Mouse (Mus musculus): ENCODE results near the gene Hecw2.

The Hecw2 gene

DNA sequence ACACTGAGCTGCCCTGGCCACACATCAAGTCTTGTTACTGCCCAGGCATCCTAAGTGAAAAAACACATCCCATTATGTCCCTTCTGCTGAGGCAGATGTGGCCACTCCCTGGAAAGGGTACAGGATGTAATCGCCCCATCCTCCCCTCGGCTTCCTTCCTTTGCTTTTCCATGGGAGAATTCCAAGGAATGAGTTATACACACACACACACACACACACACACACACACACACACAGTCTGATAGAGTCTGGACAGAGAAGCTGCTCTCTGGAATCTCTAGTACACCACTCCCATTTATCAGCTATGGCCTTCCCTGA, 216.5 kb downstream of the Hecw2 start:
- DNase-seq (ENCODE audit: low spot score) = peak; percentile 4

DNA sequence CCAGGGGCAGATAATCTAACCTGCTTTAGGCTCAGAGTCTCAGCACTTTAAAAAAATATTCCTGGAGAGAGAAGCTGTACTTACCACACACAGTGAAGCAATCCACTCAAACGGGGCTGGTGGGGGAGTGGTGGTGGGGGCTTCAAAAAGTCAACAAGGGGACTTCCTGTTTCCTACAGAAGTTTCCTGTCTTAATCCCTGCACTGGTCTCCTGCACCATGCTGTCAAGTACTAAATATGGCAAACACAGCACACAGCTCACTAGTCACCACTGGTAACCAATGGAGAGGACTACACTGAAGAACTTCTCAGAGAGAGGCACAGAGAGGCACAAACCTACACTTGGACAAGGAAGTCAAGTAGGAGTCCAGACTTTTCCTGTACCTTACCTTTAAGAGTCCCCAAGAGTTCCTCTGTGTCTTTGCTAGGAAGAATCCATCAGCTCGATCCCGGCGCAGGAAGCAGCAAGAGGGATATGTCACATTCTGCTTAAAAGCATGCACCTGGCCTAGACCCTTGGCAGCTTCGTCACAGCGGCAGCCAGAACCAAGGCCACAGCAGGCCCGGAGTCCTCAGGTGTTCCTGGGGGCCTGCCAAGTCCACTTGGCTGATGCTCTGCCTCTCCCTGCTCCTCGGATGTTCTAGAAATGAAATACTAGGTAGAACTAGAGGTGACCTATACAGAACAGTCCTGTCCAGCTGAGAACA, 217.0 kb downstream of the Hecw2 start:
- peak; percentile 16 for DNase-seq (ENCODE audit: low spot score)

DNA sequence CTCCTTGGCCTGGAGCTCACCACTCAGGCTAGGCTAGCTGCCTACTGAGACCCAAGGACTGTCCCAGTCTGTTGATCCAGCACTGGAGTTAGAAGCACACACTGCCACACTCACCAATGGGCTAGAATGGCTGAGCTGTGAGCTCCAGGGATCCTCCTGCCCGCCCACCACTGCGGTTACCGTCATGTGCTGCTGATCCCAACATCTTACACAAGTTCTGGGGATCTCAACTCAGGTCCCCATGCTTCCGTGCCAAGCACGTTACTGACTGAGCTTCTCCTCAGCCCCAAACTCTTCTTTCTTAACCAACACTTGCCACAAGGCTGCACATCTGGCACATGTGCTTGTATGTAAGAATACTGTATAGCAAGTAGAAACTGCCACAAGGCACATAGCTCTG, 218.2 kb downstream of the Hecw2 start:
- DNase-seq (ENCODE audit: low spot score) = no peak

DNA sequence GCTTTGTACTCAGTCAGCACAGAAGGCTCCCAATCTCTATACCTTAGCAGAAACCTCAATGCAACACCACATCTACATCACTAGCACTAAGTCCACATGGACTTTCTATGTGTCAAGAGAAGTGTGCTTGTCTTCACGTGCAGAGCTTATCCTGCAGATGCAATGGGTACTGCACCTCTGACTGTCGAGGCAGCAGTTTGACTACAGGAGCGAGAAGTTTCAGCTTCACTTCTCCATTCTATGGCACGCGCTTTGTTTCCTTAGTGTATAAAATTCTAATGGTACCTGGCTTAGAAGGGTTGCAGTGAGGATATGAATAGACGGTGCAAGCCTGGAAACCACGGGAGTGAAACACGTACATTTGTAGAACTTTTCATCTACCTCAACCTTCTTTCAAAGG, 218.9 kb downstream of the Hecw2 start:
- DNase-seq (ENCODE audit: low spot score) = no peak

DNA sequence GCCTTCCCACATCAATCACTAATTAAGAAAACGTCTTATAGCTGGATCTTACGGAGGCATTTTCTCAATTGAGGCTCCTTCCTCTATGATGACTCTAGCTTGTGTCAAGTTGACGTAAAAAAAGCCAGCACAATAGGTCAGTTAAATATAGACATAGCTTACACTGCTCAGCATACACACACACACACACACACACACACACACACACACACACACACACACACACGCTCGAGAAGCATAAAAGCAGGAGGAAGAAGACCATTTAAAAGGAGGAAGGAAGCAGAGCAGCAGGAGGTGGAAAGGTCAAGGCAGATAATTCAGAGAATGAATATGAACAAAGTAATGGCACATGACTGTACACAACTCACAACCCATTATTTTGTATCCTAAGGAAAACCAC, 220.0 kb downstream of the Hecw2 start:
- DNase-seq (ENCODE audit: low spot score) = no peak

DNA sequence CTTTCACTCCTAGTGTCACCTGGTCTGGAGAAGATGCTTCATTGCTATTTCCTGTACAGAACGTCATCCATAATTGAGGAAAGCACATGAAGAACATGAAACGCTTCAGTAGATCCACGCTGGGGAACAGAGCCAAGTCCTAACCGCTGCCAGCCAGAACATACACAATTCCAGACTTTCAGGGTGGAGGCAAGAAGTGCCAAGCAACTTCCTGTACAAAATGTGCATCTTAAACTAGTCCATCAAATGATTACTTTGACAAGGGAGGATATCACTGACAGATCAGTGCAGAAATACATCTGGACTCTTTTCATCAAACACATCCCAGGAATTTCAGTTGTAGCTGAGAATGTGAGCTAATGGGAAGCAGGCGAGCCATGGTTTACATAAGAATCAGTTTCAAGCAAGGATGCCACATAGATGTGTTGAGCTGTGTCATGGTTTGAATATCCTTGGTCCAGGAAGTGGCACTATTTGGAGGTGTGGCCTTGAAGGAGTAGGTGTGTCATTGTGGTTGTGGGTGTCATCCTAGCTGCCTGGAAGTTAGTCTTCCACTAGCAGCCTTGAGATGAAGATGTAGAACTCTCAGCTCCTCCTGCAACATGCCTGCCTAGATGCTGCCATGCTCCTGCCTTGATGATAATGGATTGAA, 224.5 kb downstream of the Hecw2 start:
- DNase-seq (ENCODE audit: low spot score) = no peak

DNA sequence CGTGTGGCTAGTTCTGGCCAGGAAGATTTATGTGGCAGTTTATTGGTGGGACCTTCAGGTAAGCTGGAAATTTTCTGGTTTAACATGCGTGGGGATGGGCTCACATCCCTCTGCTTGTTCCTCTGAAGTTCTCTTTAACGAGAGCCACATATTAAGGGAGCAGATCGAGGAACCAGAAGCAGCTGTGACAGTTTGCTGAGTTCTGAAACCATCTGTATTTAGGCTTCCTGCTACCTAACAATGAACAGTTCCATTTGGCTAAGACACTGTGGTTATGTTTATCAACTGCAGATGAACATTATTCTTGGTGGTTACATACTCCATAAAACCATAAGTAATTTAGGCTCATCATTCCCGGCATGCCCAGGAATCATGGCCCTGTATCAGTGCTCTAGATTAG, 242.6 kb downstream of the Hecw2 start:
- DNase-seq (ENCODE audit: low spot score) = no peak

DNA sequence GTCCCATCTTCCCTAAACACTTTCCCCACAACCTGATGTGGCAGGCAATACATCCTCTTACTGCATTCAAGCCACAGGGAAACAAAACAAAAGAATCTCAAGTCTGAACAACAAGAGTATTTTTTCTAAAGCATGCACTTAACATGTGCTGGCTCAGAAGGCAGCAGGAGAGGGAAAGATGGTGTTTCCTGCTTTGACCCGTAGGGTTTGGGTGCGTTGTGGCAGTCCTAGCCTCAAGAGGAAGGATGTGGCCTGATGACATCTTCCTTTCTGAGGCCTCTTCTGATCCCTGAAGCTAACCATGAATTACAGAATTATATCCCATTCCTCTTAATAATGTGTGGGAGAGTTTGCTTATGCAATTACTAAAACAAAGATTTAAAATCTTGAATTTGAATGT, 249.2 kb downstream of the Hecw2 start:
- DNase-seq (ENCODE audit: low spot score) = no peak

DNA sequence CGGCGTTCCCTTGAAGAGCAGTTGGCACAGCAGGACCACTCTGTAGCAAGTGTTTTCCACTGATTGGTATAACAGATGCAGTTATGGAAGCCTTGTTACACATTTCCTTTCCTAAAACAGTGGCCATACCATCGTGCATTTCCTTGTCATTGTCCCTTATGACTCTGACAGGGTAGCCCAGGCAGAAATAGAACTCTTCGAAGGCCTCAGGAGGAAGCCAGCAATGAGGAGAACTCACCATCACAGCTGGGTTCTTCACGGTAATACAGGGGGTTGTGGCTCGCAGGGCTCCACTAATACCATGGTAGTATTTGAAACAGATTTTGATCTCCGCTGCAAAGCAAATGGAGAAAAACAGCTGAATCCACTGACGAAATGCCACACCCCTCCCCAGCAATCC, 252.5 kb downstream of the Hecw2 start:
- no peak for DNase-seq (ENCODE audit: low spot score)

DNA sequence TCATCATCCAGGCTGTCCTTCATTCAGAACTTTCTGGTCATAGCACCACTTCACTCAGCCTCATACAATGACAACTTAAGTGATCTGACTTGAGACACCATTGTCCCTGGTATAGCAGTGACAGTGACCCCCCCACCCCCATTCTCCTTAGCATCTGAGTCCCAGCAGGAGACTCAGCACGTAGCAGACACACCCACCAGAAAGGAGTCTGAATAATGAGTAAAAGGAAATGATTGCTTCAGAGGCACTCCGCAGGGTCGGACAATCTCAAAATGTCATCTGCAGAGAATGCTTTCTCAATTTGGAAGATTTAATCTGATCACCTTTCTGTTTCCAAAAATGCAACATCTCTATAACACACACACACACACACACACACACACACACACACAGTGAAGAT, 253.4 kb downstream of the Hecw2 start:
- DNase-seq (ENCODE audit: low spot score) = no peak

DNA sequence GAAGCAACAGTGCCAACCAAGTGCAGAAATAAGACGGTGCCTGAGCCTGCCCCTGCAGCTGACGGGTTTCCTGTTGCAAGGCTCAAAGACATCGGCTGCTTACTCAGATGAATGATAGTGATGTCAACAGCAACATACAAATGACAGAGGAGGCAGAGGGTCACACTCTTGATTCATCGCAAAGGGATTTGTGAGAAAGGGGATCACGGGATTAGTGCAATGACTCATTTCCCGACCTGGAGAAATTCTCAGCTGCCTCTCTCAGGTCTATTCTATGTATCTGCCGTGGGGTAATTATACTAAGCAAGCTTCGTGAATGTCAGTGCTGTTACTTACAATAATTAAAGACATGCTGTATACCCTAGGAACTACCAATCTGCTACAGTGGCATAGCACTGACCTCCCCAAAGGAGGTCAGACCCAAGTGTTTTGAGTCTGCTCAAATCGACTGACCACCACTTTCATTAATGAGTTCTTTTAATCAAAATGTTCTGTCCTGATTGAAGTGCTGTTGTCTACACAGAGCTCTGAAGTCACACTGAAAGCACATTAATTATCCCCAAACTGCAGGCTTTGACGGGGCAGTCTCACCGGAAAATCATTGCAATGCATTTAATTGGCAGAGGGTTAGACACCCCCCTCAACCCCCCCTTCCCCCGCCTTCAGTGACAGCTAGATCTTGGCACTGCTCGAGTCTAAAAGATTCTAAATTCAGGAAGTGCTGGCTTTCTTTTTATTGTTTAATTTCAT, 254.5 kb downstream of the Hecw2 start:
- no peak for DNase-seq (ENCODE audit: low spot score)

DNA sequence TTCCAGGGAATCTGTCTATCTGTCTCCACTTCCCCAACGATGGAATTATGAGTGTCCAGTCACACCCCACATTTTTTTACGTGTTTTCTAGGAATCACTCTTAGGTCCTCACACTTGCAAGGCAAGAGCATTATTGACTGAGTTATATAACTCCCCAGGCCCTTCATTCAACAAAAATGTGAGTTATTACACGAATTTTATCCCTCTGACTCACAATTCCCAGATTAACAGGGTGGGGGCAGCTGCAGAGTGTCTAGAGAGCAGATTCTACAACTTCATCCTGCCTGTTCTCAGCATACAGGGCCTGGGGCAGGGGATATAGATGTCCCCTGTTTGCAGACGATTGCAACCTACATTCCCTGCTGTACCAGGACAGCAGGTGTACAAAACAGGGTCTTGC, 255.7 kb downstream of the Hecw2 start:
- DNase-seq (ENCODE audit: low spot score) = no peak

DNA sequence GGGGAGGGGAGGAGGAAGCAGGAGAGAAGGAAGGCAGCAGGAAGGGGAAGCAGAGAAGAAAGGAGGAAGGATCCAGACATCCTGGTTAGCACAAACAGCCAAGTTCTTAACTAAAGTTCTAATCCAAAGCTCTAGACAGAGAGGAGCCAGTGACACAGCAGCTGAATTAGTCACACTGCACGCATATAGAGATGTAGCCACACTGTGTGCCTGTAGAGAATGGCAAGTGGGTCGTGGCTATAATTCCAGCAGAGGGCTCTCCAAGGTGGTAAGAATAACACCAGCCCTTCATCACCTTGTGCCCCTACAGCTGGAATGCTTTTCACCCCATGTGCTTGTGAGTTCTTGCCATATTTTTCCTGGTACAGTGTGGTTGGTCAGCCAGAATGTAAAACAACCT, 261.7 kb downstream of the Hecw2 start:
- no peak for DNase-seq (ENCODE audit: low spot score)

DNA sequence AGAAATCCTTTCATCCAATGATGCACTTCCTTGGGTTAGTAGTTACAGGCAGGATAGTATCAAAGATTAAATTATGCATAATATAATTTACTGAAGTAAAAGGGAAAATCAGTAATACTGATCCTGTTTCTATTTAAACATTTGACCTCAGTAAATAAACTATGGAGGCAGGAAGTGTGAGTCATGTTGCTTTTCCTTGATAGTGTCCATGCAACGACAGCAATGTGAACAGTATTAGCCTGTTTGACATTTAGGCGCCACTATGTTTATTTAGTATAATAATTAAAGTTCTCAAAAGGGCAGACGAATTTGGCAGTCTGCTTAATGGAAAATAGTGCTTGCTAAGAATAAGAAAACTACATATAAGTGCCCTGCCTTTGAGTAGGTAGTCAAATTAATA, 263.7 kb downstream of the Hecw2 start:
- no peak for DNase-seq (ENCODE audit: low spot score)

DNA sequence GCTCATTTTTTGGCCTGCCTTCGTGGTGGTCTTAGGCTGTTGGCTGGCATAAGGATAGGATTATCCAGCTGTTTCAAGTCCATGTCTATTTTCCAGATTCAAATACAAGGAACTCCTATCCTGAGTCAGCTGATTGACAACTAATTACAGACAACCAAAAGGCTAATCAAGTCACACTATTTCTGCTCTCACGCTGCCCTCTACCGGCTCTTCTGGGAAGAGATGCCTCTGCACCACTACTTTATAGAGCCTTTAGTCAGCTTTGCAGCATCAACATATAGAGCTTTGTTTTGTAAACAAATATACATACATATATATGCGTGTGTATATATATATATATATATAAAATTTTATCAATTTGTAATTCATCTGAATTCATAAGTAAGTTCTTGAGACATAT, 267.4 kb downstream of the Hecw2 start:
- DNase-seq (ENCODE audit: low spot score) = peak; percentile 46

DNA sequence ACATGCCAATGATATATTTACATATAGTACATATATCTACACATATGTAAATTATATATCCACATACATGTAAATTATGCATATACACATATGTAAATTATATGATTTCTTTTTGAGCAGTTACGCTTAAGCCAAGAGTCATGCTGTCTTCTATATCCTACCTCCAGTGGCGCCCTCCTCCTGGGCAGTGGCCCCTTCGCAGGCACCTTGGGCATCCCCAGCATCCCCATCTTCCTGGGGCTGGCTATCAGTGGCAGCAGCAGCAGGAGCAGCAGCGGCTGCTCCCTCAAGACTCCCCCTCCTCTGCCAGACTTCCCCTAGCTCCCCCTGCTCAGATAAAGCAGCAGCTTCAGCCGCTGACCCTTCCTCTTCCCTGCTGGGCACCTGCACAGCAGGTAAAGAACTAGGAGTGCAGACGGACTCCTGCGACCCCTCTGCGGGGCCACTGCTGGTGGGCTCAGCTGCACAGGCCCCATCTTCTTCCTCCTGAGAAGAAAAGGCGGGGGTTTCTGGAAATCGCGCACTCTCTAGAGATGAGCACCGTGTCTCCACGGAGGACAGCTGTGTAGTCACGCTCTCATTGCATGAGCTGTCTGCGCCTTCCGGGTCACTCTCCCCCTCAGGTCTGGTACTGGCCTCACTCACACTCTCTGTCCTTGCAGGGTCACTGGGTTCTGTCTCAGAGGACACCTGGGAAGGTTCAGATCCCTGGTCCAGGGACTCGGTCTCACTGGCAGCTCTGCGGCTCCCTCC, 269.6 kb downstream of the Hecw2 start:
- DNase-seq (ENCODE audit: low spot score) = no peak

DNA sequence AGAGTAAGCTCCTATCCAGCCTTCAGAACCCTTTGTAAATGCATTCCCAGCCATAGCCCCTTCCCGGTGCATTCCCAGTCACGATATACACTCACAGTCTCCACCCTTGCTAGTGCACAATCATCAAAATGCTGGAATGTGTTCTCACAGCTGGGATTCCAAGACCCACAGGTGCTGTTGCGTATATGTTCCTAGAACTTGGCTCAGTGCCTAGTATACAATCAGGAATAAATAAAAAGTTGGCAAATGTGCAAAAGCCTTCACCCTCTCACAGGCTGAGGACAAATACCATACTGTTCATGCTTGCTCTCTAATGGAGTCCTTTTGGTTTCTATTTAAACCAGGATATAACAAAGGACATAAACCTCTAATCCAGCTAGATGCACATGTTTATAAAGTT, 283.1 kb downstream of the Hecw2 start:
- no peak for DNase-seq (ENCODE audit: low spot score)

DNA sequence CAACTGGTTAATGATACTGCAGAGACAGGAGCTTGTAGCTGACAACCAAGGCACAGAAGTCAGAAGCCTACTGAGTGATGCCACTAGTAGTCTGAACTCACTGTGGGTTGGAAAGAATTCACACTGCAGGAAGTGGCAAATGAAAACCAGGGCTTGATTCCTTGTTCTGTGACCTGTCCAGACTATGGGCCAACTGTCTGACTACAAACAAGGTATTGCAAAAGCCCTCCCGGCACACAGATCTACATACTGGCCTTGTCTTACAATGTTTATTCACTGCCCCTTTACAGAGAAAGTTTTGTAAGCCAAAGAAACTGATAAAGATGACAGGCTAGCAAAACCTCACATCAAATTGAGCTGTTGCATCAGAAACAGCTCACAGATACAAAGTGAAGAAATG, 284.7 kb downstream of the Hecw2 start:
- no peak for DNase-seq (ENCODE audit: low spot score)

DNA sequence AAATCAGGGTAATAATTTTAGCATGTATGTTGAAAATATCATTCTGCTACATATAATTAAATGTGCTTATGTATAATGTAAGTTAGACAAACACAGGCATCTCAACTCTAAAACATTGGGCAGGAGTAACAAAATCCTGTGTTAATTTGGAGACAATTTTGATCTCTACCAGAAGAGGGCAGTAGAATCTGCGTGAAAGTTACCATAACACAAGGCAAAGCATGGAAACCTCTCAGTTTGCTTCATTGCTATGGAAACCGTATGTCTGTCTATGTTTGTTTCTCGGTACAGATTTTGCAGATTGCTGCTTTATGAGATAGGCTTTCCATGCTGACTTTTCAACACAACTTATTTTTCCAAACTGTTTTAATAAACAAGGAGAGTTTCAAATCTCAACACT, 285.9 kb downstream of the Hecw2 start:
- no peak for DNase-seq (ENCODE audit: low spot score)

DNA sequence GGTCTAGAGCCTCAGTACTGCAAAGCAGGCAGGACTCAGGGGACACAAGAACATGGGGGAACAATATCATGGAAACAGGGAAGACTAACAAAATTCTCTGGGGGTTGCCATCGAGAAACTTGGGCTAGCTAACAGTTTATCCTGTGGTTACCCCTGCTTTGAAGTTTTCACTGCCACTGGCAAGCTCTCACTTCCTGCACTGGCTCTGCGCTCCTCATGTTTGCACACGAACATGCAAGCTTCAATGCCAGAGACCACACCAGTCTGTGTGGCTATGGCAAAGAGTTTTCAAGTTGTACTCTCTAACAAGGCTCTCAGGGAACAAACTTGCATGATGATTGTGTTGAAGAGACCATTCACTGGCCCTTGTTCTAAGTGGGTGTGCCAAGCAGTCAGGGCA, 288.8 kb downstream of the Hecw2 start:
- DNase-seq (ENCODE audit: low spot score) = no peak

DNA sequence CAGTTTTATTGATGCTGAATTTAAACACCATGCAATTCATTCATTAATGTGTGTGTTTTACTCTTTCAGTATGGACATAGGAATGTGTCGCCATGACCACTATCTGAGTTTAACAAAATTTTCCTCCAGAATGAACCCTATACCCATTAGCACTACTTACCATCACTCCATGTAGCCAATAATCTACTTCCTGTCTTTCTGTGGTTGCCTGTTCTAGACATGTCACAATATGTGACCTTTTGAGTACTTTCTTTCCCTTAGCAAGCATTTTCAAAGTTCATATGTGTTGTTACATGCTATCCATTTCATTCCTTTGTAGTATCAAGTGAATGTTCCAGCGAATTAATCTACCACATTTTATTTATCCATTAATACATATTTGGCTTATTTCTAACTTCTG, 294.6 kb downstream of the Hecw2 start:
- DNase-seq (ENCODE audit: low spot score) = no peak

DNA sequence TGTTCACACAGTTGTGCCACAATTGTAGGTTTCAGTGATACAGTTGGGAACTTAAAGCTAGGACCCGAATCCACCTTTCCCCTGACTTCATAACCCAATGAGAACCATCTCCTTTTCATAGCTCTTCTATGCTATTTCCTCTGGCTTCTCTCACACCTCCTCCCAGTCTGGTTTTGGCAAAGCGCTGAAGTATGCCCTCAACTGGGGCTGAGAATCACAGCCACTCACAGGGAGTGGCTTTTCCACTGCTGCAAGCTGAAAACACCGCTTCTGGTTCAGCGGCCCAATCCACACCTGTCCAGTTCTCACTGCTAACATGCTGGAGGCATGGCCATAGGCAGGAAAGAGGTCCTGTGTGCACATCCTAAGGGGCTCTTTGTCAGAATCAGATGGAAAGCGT, 300.7 kb downstream of the Hecw2 start:
- no peak for DNase-seq (ENCODE audit: low spot score)

DNA sequence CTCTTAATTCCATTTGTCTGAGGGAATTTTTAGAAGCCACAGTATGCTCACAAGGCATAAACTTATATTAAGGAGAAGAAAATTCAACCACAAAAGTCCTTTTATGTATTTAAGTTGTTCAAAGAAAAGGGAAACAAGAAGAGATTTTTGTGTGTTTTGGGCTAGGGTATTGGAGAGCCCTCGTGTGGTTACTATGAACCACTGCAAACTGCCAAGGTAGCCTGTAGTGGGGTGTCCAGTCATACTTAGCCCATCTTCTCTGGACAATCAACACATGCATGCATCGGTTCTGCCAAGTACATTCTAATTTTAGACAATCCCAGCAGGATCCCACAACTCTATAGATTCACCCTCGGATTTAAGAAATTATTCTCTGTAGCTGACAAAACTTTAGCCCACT, 304.6 kb downstream of the Hecw2 start:
- DNase-seq (ENCODE audit: low spot score) = no peak
